Mouse (Mus musculus) adrenal gland, postnatal 10 days (tissue): ENCODE measurements around the gene Vwc2. TPM values are rescaled to one million over a fixed set of nuclear protein-coding genes. Genes with fewer than 3 reads are reported as not detected.

Source experiments
- DNase-seq: peaks from one replicate; pipeline ENCODE4 v3.0.0; 2021; ENCODE audit warnings: mixed read lengths
- total RNA-seq, 2 experiments: library from RNA; stranded (reverse); gene quantifications; 2 replicates each; pipeline ENCODE4 v1.2.3; 2021

Vwc2 gene
- total RNA-seq, 2 experiments from 2014 or later, result 0.21 to 0.27 TPM

GRCm38 (mm10) chr11:11242694-11243377, 128.8 kb downstream of the Vwc2 start:
- DNase-seq, result no peak

GRCm38 (mm10) chr11:11257348-11257747, 143.3 kb downstream of the Vwc2 start:
- peak; percentile 10 for DNase-seq

GRCm38 (mm10) chr11:11280128-11280527, 166.1 kb downstream of the Vwc2 start:
- no peak for DNase-seq

GRCm38 (mm10) chr11:11283512-11283911, 169.5 kb downstream of the Vwc2 start:
- no peak for DNase-seq
